Mouse (Mus musculus): ENCODE measurements around the gene Slc22a8. TPM values are rescaled to one million over a fixed set of nuclear protein-coding genes. Genes with fewer than 3 reads are reported as not detected.

Gene Slc22a8
- total RNA-seq, 1 experiment, result not detected

- no peak overlapping the region for H3K4me3 ChIP-seq (ENCODE audit: insufficient read depth in 1 of 2, low read depth in 1 of 2, low read length in 2 of 2, poor library complexity in 1 of 2, severe bottlenecking in 1 of 2)
- H3K4me1 ChIP-seq (ENCODE audit: control insufficient read depth in 2 of 2, insufficient read depth in 2 of 2, low read length in 2 of 2, poor library complexity in 1 of 2), result no peaks in the 10 kb centered on the region
- TF ChIP-seq HCFC1 (IDR thresholded peaks at IDR 0.05; ENCODE audit: borderline replicate concordance, insufficient read depth, low read length), result no peak
- no peak for TF ChIP-seq MAFK (IDR thresholded peaks at IDR 0.05; ENCODE audit: insufficient read depth, low read depth, low read length)
- H3K9me3 ChIP-seq (ENCODE audit: control insufficient read depth, insufficient read depth, low read depth, low read length), result no peaks in the 10 kb centered on the region
- in situ Hi-C loops (cut with MboI; ENCODE audit: low sequenced_read_pairs in 2 of 2, unreplicated experiment in 2 of 2), result no loop called here
- DNase-seq (ENCODE audit: low read depth, low spot score), result no peak
- no peak overlapping the region for H3K27ac ChIP-seq (ENCODE audit: insufficient read depth, low read depth, low read length, poor library complexity, severe bottlenecking)
- H3K9ac ChIP-seq (ENCODE audit: insufficient read depth, low read depth, low read length, poor library complexity, severe bottlenecking), result no peak overlapping the region
- H3K36me3 ChIP-seq (ENCODE audit: control insufficient read depth, insufficient read depth, low read length, poor library complexity, severe bottlenecking), result no peaks in the 10 kb centered on the region
Measured at GRCm38 (mm10) chr19:8611358-8612123, 20.5 kb downstream of the Slc22a8 start.

- no peak for DNase-seq (ENCODE audit: low read depth, low spot score)
- Histone ChIP-seq H3K36me3 (ENCODE audit: control insufficient read depth, insufficient read depth, low read length, poor library complexity, severe bottlenecking) (no peaks in the 10 kb centered on the region), H3K27ac (ENCODE audit: insufficient read depth, low read depth, low read length, poor library complexity, severe bottlenecking) (no peak overlapping the region), H3K4me3 (ENCODE audit: insufficient read depth in 1 of 2, low read depth in 1 of 2, low read length in 2 of 2, poor library complexity in 1 of 2, severe bottlenecking in 1 of 2) (no peak overlapping the region), H3K9me3 (ENCODE audit: control insufficient read depth, insufficient read depth, low read depth, low read length) (no peaks in the 10 kb centered on the region), H3K4me1 (ENCODE audit: control insufficient read depth in 2 of 2, insufficient read depth in 2 of 2, low read length in 2 of 2, poor library complexity in 1 of 2) (no peaks in the 10 kb centered on the region), H3K9ac (ENCODE audit: insufficient read depth, low read depth, low read length, poor library complexity, severe bottlenecking) (no peak overlapping the region)
- in situ Hi-C loops (cut with MboI; ENCODE audit: low sequenced_read_pairs in 2 of 2, unreplicated experiment in 2 of 2), result no loop called here
- TF ChIP-seq HCFC1 (IDR thresholded peaks at IDR 0.05; ENCODE audit: borderline replicate concordance, insufficient read depth, low read length), result no peak
- TF ChIP-seq ZNF384 (IDR thresholded peaks at IDR 0.05; ENCODE audit: low read depth, low read length), result no peak
- no peak for TF ChIP-seq CHD2 (IDR thresholded peaks at IDR 0.05; ENCODE audit: low read depth, low read length)
- TF ChIP-seq MAFK (IDR thresholded peaks at IDR 0.05; ENCODE audit: insufficient read depth, low read depth, low read length), result no peak
- no peak for TF ChIP-seq ZC3H11A (IDR thresholded peaks at IDR 0.05; ENCODE audit: borderline replicate concordance, low read depth, low read length)
Measured at GRCm38 (mm10) chr19:8613111-8613510, 22.1 kb downstream of the Slc22a8 start.

- no peaks in the 10 kb centered on the region for H3K4me1 ChIP-seq (ENCODE audit: control insufficient read depth in 2 of 2, insufficient read depth in 2 of 2, low read length in 2 of 2, poor library complexity in 1 of 2)
- no peak for TF ChIP-seq ZC3H11A (IDR thresholded peaks at IDR 0.05; ENCODE audit: borderline replicate concordance, low read depth, low read length)
- no peak for TF ChIP-seq MAFK (IDR thresholded peaks at IDR 0.05; ENCODE audit: insufficient read depth, low read depth, low read length)
- TF ChIP-seq ZNF384 (IDR thresholded peaks at IDR 0.05; ENCODE audit: low read depth, low read length), result no peak
- TF ChIP-seq CHD2 (IDR thresholded peaks at IDR 0.05; ENCODE audit: low read depth, low read length), result no peak
- no peak for TF ChIP-seq HCFC1 (IDR thresholded peaks at IDR 0.05; ENCODE audit: borderline replicate concordance, insufficient read depth, low read length)
- in situ Hi-C loops (cut with MboI; ENCODE audit: low sequenced_read_pairs in 2 of 2, unreplicated experiment in 2 of 2), result no loop called here
Measured at GRCm38 (mm10) chr19:8614343-8614742, 23.3 kb downstream of the Slc22a8 start.

GRCm38 (mm10) chr19:8616314-8616713 is 25.3 kb downstream of the Slc22a8 start:
- in situ Hi-C loops (cut with MboI; ENCODE audit: low sequenced_read_pairs in 2 of 2, unreplicated experiment in 2 of 2), result no loop called here
- DNase-seq (ENCODE audit: low read depth, low spot score), result no peak
- TF ChIP-seq HCFC1 (IDR thresholded peaks at IDR 0.05; ENCODE audit: borderline replicate concordance, insufficient read depth, low read length), result no peak
- TF ChIP-seq CHD2 (IDR thresholded peaks at IDR 0.05; ENCODE audit: low read depth, low read length), result no peak
- TF ChIP-seq MAFK (IDR thresholded peaks at IDR 0.05; ENCODE audit: insufficient read depth, low read depth, low read length), result no peak
- no peak for TF ChIP-seq ZNF384 (IDR thresholded peaks at IDR 0.05; ENCODE audit: low read depth, low read length)
- TF ChIP-seq ZC3H11A (IDR thresholded peaks at IDR 0.05; ENCODE audit: borderline replicate concordance, low read depth, low read length), result no peak

More at GRCm38 (mm10) chr19:8614343-8614742, 23.3 kb downstream of the Slc22a8 start:
- no peak for DNase-seq (ENCODE audit: low read depth, low spot score)
- Histone ChIP-seq H3K36me3 (ENCODE audit: control insufficient read depth, insufficient read depth, low read length, poor library complexity, severe bottlenecking) (no peaks in the 10 kb centered on the region), H3K9me3 (ENCODE audit: control insufficient read depth, insufficient read depth, low read depth, low read length) (no peaks in the 10 kb centered on the region), H3K4me3 (ENCODE audit: insufficient read depth in 1 of 2, low read depth in 1 of 2, low read length in 2 of 2, poor library complexity in 1 of 2, severe bottlenecking in 1 of 2) (no peak overlapping the region), H3K27ac (ENCODE audit: insufficient read depth, low read depth, low read length, poor library complexity, severe bottlenecking) (no peak overlapping the region), H3K9ac (ENCODE audit: insufficient read depth, low read depth, low read length, poor library complexity, severe bottlenecking) (no peak overlapping the region)

More at GRCm38 (mm10) chr19:8616314-8616713, 25.3 kb downstream of the Slc22a8 start:
- H3K36me3 ChIP-seq (ENCODE audit: control insufficient read depth, insufficient read depth, low read length, poor library complexity, severe bottlenecking), result no peaks in the 10 kb centered on the region
- no peak overlapping the region for H3K27ac ChIP-seq (ENCODE audit: insufficient read depth, low read depth, low read length, poor library complexity, severe bottlenecking)
- no peaks in the 10 kb centered on the region for H3K4me1 ChIP-seq (ENCODE audit: control insufficient read depth in 2 of 2, insufficient read depth in 2 of 2, low read length in 2 of 2, poor library complexity in 1 of 2)
- H3K9ac ChIP-seq (ENCODE audit: insufficient read depth, low read depth, low read length, poor library complexity, severe bottlenecking), result no peak overlapping the region
- H3K9me3 ChIP-seq (ENCODE audit: control insufficient read depth, insufficient read depth, low read depth, low read length), result no peaks in the 10 kb centered on the region
- no peak overlapping the region for H3K4me3 ChIP-seq (ENCODE audit: insufficient read depth in 1 of 2, low read depth in 1 of 2, low read length in 2 of 2, poor library complexity in 1 of 2, severe bottlenecking in 1 of 2)

All from ES-E14 (cell line).